Mouse (Mus musculus) G1E (cell line): Measurements from ENCODE around the gene Opn4.

Experiments
- CTCF ChIP-seq: IDR thresholded peaks from 2 replicates; pipeline ENCODE4 v1.5.1; 2012; ENCODE audit warnings: low read depth, low read length, inconsistent platforms, mixed read lengths
- GATA1 ChIP-seq: IDR thresholded peaks from 2 replicates; pipeline ENCODE4 v1.6.1; 2012; ENCODE audit warnings: borderline replicate concordance, low read length, inconsistent platforms, mixed read lengths
- TAL1 ChIP-seq: conservative IDR thresholded peaks from 2 replicates; pipeline ENCODE4 v1.6.1; 2012; ENCODE audit warnings: low read depth, low read length, inconsistent platforms, mixed read lengths

- TF ChIP-seq CTCF (no peak), GATA1 (no peak), TAL1 (no peak)
Measured at GRCm38 (mm10) chr14:34586871-34587270, 13.1 kb downstream of the Opn4 start.
